Mouse (Mus musculus) right cerebral cortex, adult 18-20 months (tissue): Measurements from ENCODE around the gene Tcfl5.

Experiments
- DNase-seq: peaks from one replicate; pipeline ENCODE4 v3.0.0; 2022; ENCODE audit warnings: mixed read lengths

Gene Tcfl5

DNA sequence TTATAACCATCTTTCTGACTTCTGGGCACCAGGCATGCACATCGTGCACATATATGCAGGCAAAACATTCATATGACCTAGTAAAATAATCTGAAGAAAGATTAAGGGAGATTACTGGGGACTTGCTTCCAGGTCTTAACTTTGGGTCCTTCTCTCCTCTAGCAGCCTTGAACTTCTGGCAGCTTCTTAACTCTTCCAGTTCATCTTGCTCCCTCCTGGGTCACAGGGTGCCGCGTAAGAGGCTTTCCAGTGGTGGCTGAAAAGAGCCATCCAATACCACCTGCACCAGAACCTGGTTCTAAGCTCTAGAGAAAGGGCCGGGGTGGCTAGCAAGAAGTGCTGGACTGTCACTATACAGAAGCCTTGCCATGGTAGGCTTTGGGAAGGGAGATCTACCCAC, 45.0 kb downstream of the Tcfl5 start, which contains the start of gene Col9a3:
TSS of gene Col9a3 (plus strand) at position 301 of the 400 bp plus-strand sequence.
- no peak for DNase-seq

DNA sequence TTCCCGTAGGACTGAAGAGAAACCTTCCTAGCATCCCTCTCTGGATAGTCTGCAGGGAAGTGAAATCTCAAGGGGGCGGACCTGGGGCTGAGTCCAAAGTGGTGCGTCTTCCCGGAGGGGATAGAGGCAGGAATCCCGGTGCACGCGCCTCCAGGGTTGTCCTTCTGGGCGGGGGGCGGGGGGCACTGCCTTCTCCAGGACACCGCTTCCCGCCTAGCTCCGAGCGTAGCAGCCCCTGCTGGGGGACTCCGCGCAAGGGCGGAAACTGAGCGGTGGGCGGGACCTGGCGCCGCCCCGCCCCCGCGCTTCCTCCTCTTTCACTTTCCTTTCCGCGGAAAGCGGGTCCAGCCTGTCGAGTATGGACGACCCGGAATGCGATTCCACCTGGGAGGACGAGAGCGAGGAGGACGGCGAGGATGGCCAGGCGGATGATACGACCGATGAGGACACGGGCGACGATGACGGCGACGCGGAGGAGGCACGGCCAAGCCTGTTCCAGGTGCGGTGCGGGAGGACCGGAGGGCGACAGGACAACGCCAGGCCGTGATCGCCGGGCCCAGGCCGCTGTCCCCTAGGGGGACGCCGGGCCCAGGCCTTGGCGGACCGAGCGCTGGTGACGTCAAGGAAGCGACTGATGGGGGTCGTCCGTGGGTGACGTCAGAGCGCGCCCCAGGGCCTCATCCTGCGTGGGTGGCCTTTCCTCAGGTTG, 53.2 kb downstream of the Tcfl5 start, which contains the start of gene Ogfr:
TSS of gene Ogfr (plus strand) at position 123 of the 709 bp plus-strand sequence.
- DNase-seq = peak; percentile 83

DNA sequence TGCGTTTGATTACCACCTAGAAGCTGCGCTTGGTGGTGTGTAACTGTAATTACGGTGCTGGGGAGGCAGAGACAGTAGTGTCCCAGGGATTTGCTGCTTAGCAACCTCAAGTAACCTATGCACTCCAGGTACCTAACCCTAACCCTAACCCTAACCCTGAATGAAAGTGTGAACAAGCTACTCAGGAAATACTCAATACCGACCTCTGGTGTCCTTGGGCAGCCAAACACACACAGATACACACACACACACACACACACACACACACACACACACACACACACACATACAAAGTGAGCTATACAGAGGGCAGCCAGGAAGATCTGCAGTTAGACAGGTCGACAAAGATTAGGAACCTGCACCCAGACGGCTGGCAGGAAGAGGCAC, 53.8 kb downstream of the Tcfl5 start:
- DNase-seq = no peak

DNA sequence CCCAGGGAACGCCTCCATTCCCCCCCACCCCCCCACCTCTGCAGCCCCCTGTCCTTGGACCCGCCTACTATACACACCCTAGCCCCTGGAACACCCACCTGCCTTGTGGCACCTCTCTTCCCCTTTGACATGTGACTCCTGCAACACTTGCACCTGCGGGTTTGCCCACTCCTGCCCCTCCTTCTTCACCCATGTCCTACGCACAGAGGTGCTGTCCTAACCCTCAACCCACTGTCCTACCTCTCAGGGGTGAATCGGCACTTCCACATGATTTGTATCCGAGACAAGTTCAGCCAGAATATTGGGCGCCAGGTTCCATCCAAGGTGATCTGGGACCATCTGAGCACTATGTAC, 59.4 kb downstream of the Tcfl5 start:
- no peak for DNase-seq

DNA sequence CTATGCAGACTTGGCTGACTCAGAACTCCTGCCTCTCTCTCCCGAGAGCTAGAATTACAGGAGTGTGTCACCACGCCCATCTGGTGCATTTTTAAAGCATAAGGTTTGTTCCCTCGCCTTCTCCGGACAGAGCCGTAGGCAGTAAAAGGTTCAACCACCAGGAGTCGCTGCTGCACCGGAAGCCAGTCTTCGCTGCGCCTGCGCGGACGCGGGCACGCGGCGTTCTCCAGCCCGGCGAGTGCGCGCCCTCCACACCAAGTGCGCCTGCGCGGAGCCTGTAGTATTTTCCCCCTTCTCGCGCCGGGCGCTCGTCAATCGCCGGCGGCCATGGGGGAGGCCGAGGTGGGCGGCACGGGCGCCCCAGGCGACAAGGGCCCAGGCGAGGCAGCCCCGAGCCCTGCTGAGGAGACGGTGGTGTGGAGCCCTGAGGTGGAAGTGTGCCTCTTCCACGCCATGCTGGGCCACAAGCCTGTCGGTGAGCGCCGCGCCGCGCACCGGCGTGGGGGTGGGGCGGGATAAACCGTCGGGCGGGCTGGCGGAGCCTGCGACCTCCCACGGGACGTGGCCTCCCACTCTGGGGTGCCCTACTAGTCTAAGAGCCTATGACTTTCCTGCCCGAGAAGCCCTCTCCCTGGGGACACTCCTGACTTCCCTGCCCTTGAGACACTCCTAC, 59.9 kb downstream of the Tcfl5 start:
- peak; percentile 96 for DNase-seq

DNA sequence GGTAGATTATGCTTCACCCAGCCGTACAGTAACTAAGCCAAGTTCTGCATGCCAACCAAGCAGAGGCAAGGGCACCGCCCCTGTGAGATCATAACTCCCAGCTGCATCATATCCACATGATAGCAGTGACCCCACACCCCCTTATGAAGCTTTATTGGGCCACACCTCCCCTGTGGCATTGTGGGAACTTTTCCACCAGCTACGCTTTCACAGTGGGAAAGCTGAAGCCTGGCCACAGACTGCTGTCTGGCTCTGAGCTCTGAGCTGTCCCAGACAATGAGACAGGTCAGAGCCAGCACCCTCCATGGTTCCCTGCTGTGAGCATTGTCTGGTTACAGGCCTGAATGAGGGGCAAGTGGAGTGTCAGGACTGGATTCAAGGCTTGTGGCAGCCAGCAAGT, 61.5 kb downstream of the Tcfl5 start, which contains the start of gene Mrgbp:
TSS of gene Mrgbp (plus strand) at position 303 of the 400 bp plus-strand sequence.
- no peak for DNase-seq

DNA sequence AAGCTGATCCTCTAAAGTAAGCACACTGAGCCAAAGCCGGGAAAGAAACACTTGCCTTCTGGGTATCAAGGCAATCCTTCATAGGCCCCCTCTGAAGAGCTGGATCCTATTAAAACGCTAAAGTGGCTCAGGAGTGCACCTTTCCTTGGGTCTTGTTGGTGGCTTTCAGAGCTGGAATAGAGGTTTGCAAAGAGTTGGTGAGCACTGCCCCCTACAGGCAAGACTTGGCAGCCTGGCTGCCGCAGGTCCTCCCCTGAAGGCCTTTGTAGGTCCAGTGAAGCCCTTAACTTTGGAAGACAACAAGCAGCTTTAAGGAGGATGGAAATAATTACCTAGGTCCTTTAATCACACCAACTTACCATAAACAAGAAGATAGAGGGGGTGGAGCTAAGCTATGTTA, 63.8 kb downstream of the Tcfl5 start:
- peak; percentile 51 for DNase-seq

DNA sequence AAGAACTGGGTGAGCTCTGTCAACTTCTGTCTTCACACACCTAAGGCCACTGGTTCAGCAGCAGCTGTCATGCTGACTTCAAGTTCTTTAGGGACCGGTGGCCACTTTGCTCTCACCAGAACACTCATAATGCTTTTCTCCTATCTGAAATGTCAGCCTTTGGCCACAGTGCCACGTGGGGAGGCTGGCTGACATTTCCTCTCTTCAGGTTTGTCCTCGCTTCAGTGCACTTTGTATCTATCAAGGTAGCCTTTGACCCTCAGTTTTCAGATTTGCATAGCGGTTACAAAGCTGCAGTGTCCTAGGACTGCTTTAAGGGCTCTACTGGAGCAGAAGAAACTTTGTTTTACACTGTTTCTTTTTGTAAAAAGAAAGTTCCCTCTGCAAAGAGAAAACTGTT, 66.0 kb downstream of the Tcfl5 start:
- no peak for DNase-seq
